ENCODE assay signal across 27 mouse cellular contexts in the genomic region with DNA sequence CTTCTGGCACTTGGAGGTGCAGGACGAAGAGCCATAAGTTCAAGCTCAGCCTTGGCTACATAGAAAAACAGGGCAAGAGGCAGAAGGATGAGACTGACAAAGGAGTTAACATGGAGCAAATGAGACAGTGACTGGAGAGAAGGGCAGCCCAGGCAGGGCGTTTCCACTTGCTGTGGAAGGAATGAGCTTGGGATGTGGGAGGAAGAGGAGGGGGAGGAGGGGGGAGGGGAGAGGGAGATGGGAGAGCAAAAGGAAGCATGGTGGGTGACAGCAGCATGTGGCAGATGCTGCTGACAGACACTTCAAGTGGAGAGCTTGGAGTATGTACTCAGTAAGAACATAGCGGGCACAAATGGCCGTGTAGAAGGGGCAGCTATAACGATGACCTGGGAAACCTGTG. TPM values are rescaled to one million over a fixed set of nuclear protein-coding genes. Genes with fewer than 3 reads are reported as not detected.
DNase-seq lines count a peak whose midpoint lies in the region; ATAC-seq and TF ChIP-seq lines count a peak whose summit lies in the region.
"Had no signal": no experiment of that assay in that cellular context is flagged by ENCODE, and none has a peak within 500 bp of the region (broad histone marks: within the 10 kb centered on the region; RNA-seq: fewer than 3 reads in every experiment).

No protein-coding gene starts in this region.

- no peak for TF ChIP-seq CTCF in forebrain, postnatal 0 days (IDR thresholded peaks at IDR 0.05; ENCODE audit: low read depth)
- no peak for TF ChIP-seq CTCF in lung, postnatal 0 days (IDR thresholded peaks at IDR 0.05)

- 90% methylated on average over 5 of the region's 5 CpGs for WGBS in forebrain, embryonic 11.5 days
- 72% methylated on average over 5 of the region's 5 CpGs for WGBS in forebrain, postnatal 0 days
- whole genome bisulfite sequencing in midbrain, embryonic 11.5 days, result 88% methylated on average over 5 of the region's 5 CpGs
- WGBS in midbrain, embryonic 15.5 days, result 84% methylated on average over 5 of the region's 5 CpGs
- 60% methylated on average over 5 of the region's 5 CpGs for WGBS in lung, postnatal 0 days

- H3K9me3 ChIP-seq in forebrain, embryonic 11.5 days (ENCODE audit: control insufficient read depth, low read length), result no peaks in the 10 kb centered on the region
- no peaks in the 10 kb centered on the region for H3K9me3 ChIP-seq in forebrain, postnatal 0 days (ENCODE audit: low read length)
- H3K9me3 ChIP-seq in midbrain, embryonic 11.5 days (ENCODE audit: control insufficient read depth, low read length), result no peaks in the 10 kb centered on the region
- no peaks in the 10 kb centered on the region for H3K9me3 ChIP-seq in midbrain, embryonic 15.5 days
- H3K9me3 ChIP-seq in lung, postnatal 0 days (ENCODE audit: low read length), result no peaks in the 10 kb centered on the region
- H3K9me3 ChIP-seq: embryonic facial prominence, embryonic 13.5 days; embryonic facial prominence, embryonic 15.5 days; forebrain, embryonic 10.5 days; forebrain, embryonic 13.5 days; forebrain, embryonic 15.5 days; G1E had no signal

- no peaks in the 10 kb centered on the region for H3K4me1 ChIP-seq in forebrain, embryonic 11.5 days (replicated peaks; ENCODE audit: control insufficient read depth, insufficient read depth, low read length)
- H3K4me1 ChIP-seq in forebrain, postnatal 0 days (ENCODE audit: insufficient read depth), result no peaks in the 10 kb centered on the region
- H3K4me1 ChIP-seq in midbrain, embryonic 11.5 days (ENCODE audit: control insufficient read depth, insufficient read depth, low read length), result no peaks in the 10 kb centered on the region; the same call in 1 of the 2 replicates
- 0 out of 2 replicates have a peak, but pooled peaks cover 3% of the 10 kb centered on the region for H3K4me1 ChIP-seq in midbrain, embryonic 15.5 days
- peaks cover 5% of the 10 kb centered on the region; the same call in 1 of the 2 replicates for H3K4me1 ChIP-seq in lung, postnatal 0 days (ENCODE audit: insufficient read depth, low read depth, low read length)

- TF ChIP-seq EP300 in lung, postnatal 0 days (IDR thresholded peaks at IDR 0.05), result no peak

- H3K36me3 ChIP-seq in forebrain, embryonic 11.5 days (ENCODE audit: control insufficient read depth, insufficient read depth, low read length), result no peaks in the 10 kb centered on the region
- H3K36me3 ChIP-seq in forebrain, postnatal 0 days (ENCODE audit: insufficient read depth), result no peaks in the 10 kb centered on the region
- no peaks in the 10 kb centered on the region for H3K36me3 ChIP-seq in midbrain, embryonic 11.5 days (ENCODE audit: control insufficient read depth, insufficient read depth, low read length)
- no peaks in the 10 kb centered on the region for H3K36me3 ChIP-seq in midbrain, embryonic 15.5 days (replicated peaks)
- H3K36me3 ChIP-seq in lung, postnatal 0 days (ENCODE audit: insufficient read depth, low read length), result no peaks in the 10 kb centered on the region
- H3K36me3 ChIP-seq: embryonic facial prominence, embryonic 13.5 days; embryonic facial prominence, embryonic 15.5 days; forebrain, embryonic 10.5 days; forebrain, embryonic 15.5 days; G1E had no signal

- no peak overlapping the region for H3K9ac ChIP-seq in forebrain, embryonic 11.5 days (ENCODE audit: low read length)
- H3K9ac ChIP-seq in forebrain, postnatal 0 days, result no peak overlapping the region
- no peak overlapping the region for H3K9ac ChIP-seq in midbrain, embryonic 11.5 days (ENCODE audit: low read length)
- H3K9ac ChIP-seq in midbrain, embryonic 15.5 days, result no peak overlapping the region
- H3K9ac ChIP-seq in lung, postnatal 0 days (replicated peaks; ENCODE audit: low read depth), result no peak overlapping the region
- H3K9ac ChIP-seq: embryonic facial prominence, embryonic 13.5 days; embryonic facial prominence, embryonic 15.5 days; forebrain, embryonic 13.5 days; forebrain, embryonic 15.5 days had no signal

- no peak for ATAC-seq in forebrain, embryonic 11.5 days (replicated peaks; ENCODE audit: low FRiP score)
- no peak for ATAC-seq in forebrain, postnatal 0 days
- no peak for ATAC-seq in midbrain, embryonic 11.5 days (ENCODE audit: low FRiP score)
- ATAC-seq in midbrain, embryonic 15.5 days (replicated peaks), result no peak
- ATAC-seq in lung, postnatal 0 days, result no peak
- ATAC-seq: activated CD4-positive, CD25-positive, alpha-beta regulatory T cell, adult 4 months; CD4-positive, CD25-positive, alpha-beta regulatory T cell, adult 4 months; forebrain, embryonic 13.5 days; forebrain, embryonic 15.5 days; Patski had no signal

- peak; percentile 41 for DNase-seq in forebrain, embryonic 11.5 days (ENCODE audit: low spot score)
- no peak for DNase-seq in forebrain, postnatal 0 days
- peak; percentile 67 for DNase-seq in midbrain, embryonic 11.5 days (ENCODE audit: low spot score, missing footprints)
- peak; percentile 53 for DNase-seq in brain, adult 2 months (ENCODE audit: low read depth, low spot score)
- DNase-seq in lung, postnatal 0 days (ENCODE audit: low spot score), result no peak
- DNase-seq: adrenal gland, adult 8-10 months; adrenal gland, postnatal 14 days; B cell, adult 2 months; cerebellum, adult 11 months; cerebellum, adult 18-20 months; cerebellum, adult 8-10 months; cerebellum, adult 9-11 months; cerebellum, postnatal 14 days; cerebellum, postnatal 36 days; embryo, embryonic 11 days had no signal

- no peak overlapping the region for H3K27ac ChIP-seq in forebrain, embryonic 11.5 days (ENCODE audit: low read depth, low read length)
- H3K27ac ChIP-seq in forebrain, postnatal 0 days (ENCODE audit: low read depth, low read length), result no peak overlapping the region
- H3K27ac ChIP-seq in midbrain, embryonic 11.5 days (ENCODE audit: low read depth, low read length), result no peak overlapping the region
- no peak overlapping the region for H3K27ac ChIP-seq in midbrain, embryonic 15.5 days
- no peak overlapping the region for H3K27ac ChIP-seq in lung, postnatal 0 days (ENCODE audit: low read length)
- H3K27ac ChIP-seq: embryonic facial prominence, embryonic 13.5 days; embryonic facial prominence, embryonic 15.5 days; forebrain, embryonic 10.5 days; forebrain, embryonic 13.5 days; forebrain, embryonic 15.5 days had no signal

- no peaks in the 10 kb centered on the region for H3K27me3 ChIP-seq in forebrain, embryonic 11.5 days (ENCODE audit: control insufficient read depth, insufficient read depth, low read length)
- H3K27me3 ChIP-seq in forebrain, postnatal 0 days (ENCODE audit: insufficient read depth, low read length), result no peaks in the 10 kb centered on the region
- H3K27me3 ChIP-seq in midbrain, embryonic 11.5 days (ENCODE audit: control insufficient read depth, insufficient read depth, low read length), result no peaks in the 10 kb centered on the region
- H3K27me3 ChIP-seq in midbrain, embryonic 15.5 days (replicated peaks), result no peaks in the 10 kb centered on the region
- no peaks in the 10 kb centered on the region for H3K27me3 ChIP-seq in lung, postnatal 0 days (replicated peaks; ENCODE audit: insufficient read depth, low read length)
- H3K27me3 ChIP-seq: CH12.LX; embryonic facial prominence, embryonic 13.5 days; embryonic facial prominence, embryonic 15.5 days; forebrain, embryonic 13.5 days; forebrain, embryonic 15.5 days; Patski had no signal

- H3K4me2 ChIP-seq in forebrain, embryonic 11.5 days (ENCODE audit: low read depth, low read length, severe bottlenecking), result no peak overlapping the region
- H3K4me2 ChIP-seq in forebrain, postnatal 0 days (ENCODE audit: low read depth), result no peak overlapping the region
- no peak overlapping the region for H3K4me2 ChIP-seq in midbrain, embryonic 11.5 days
- no peak overlapping the region for H3K4me2 ChIP-seq in midbrain, embryonic 15.5 days
- no peak overlapping the region for H3K4me2 ChIP-seq in lung, postnatal 0 days (replicated peaks; ENCODE audit: low read depth, low read length)
- H3K4me2 ChIP-seq: embryonic facial prominence, embryonic 13.5 days; embryonic facial prominence, embryonic 15.5 days; forebrain, embryonic 13.5 days; forebrain, embryonic 15.5 days had no signal

- H3K4me3 ChIP-seq in forebrain, embryonic 11.5 days (ENCODE audit: low read depth, low read length), result no peak overlapping the region
- no peak overlapping the region for H3K4me3 ChIP-seq in forebrain, postnatal 0 days (ENCODE audit: low read depth, low read length)
- no peak overlapping the region for H3K4me3 ChIP-seq in midbrain, embryonic 11.5 days (ENCODE audit: low read depth, low read length)
- H3K4me3 ChIP-seq in midbrain, embryonic 15.5 days, result no peak overlapping the region
- H3K4me3 ChIP-seq in lung, postnatal 0 days (ENCODE audit: low read depth, low read length), result no peak overlapping the region
- H3K4me3 ChIP-seq: embryonic facial prominence, embryonic 13.5 days; embryonic facial prominence, embryonic 15.5 days; erythroblast, embryonic 14.5 days; forebrain, embryonic 10.5 days; forebrain, embryonic 13.5 days; forebrain, embryonic 15.5 days had no signal

RNA-seq across cellular contexts. Expression of a gene that starts 36.8 kb away (rescaled TPM):
- 109 and 110 TPM in 2 replicates for polyA plus RNA-seq in forebrain, embryonic 11.5 days (2014; fragmentation: Nextera tagmentation; extraction: Ambion mirVana)
- total RNA-seq in forebrain, postnatal 0 days (2014; rRNA removed), result 64.9 and 75.5 TPM in 2 replicates
- 84.9 and 101 TPM in 2 replicates for polyA plus RNA-seq in forebrain, postnatal 0 days (2015; fragmentation: Nextera tagmentation; extraction: Ambion mirVana)
- 109 and 114 TPM in 2 replicates for polyA plus RNA-seq in midbrain, embryonic 11.5 days (2014; fragmentation: Nextera tagmentation; extraction: Ambion mirVana)
- polyA plus RNA-seq in midbrain, embryonic 15.5 days (2015; fragmentation: Nextera tagmentation; extraction: Ambion mirVana), result 84.6 and 91.6 TPM in 2 replicates
- 143 and 160 TPM in 2 replicates for polyA plus RNA-seq in lung, postnatal 0 days (2015; fragmentation: Nextera tagmentation; extraction: Ambion mirVana)

RNA-seq across cellular contexts. Expression of a gene that starts 37.2 kb away (rescaled TPM):
- 24.8 and 29.5 TPM in 2 replicates for polyA plus RNA-seq in forebrain, embryonic 11.5 days (2014; fragmentation: Nextera tagmentation; extraction: Ambion mirVana)
- 24.5 and 33.6 TPM in 2 replicates for total RNA-seq in forebrain, postnatal 0 days (2014; rRNA removed)
- polyA plus RNA-seq in forebrain, postnatal 0 days (2015; fragmentation: Nextera tagmentation; extraction: Ambion mirVana), result 6.0 and 8.8 TPM in 2 replicates
- polyA plus RNA-seq in midbrain, embryonic 11.5 days (2014; fragmentation: Nextera tagmentation; extraction: Ambion mirVana), result 23.2 and 24.2 TPM in 2 replicates
- 10.1 and 11.3 TPM in 2 replicates for polyA plus RNA-seq in midbrain, embryonic 15.5 days (2015; fragmentation: Nextera tagmentation; extraction: Ambion mirVana)
- 22.0 and 25.1 TPM in 2 replicates for polyA plus RNA-seq in lung, postnatal 0 days (2015; fragmentation: Nextera tagmentation; extraction: Ambion mirVana)

Comparison
In these comparisons a context has a peak if more than half of its experiments do, and no peak if none do; other contexts are left out.
1. DNase-seq: peak in forebrain, embryonic 11.5 days (single experiment), midbrain, embryonic 11.5 days (single experiment) and brain, adult 2 months (single experiment); none in forebrain, postnatal 0 days (single experiment) and lung, postnatal 0 days (single experiment).